Mouse (Mus musculus) T-helper 1 cell (primary cell): ENCODE results near the gene Cdip1.

Experiments used
- in situ Hi-C: fragments of 300-600 bp; cut with MboI, MseI; formaldehyde crosslinking; loops from one replicate; pipeline ENCODE4 v1.15.1; 2025; ENCODE audit warnings: high pct_unique_total_duplicates

Cdip1 gene

DNA sequence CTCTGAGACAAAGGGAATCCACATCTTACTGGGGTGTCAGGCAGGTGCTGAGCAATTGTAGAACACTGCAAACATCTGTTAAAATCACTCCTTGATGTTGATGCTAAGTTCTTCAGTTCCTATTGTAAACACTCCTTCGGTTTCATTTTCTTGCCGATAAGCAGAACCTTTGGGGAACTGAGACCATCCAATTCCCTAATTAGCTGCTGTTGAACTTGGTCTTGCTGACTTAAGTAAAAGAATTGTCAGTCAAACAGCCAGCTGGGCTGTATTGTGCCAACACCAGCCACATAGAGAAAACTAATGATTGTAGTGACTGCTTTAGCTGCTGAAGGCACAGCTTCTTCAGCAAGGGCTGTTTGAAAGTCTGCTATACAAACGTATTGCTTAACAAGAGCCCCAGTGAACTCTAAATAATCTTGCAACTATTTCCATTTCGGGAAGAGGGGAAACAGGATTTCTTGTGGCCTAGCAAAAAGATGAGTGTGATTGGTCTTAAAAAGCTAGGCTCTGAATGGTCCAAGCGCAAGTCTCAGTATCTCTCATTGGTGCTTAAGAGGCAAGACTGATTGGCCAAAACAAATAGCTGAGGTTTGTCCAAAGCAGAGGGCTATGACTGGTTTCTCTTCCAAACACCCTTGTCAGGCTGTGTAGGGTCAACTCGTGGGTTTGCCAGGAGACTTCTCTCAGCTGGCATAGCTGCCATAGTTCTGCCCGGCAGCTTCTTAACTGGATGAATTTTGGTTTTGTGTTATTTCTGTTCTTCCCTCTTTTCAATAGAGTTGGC lies 67.8 kb downstream of the Cdip1 start:
- in situ Hi-C loops, result no loop called here

GRCm38 (mm10) chr16:4718753-4719518 lies 71.2 kb downstream of the Cdip1 start, which contains the start of gene Nmral1:
Gene Nmral1 (minus strand): TSS chr16:4719356.
- in situ Hi-C loops, result no loop called here

DNA sequence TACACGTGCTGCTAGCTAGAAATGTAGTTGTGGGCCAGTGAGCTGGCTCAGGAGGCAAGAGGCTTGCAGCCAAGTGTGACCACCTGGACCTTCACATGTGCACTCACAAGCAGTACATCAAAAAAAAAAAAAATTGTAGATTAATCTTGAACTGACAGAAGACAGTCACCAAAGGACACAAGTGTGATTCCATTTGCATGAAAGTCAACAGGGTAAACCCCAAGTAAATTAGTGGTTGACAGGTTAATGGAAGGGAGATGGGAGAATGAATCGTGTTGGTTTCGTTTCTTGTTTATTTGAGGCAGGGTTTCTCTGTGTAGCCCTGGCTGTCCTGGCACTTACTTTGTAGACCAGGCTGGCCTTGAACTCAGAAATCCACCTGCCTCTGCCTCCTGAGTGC lies 72.2 kb downstream of the Cdip1 start:
- in situ Hi-C loops, result no loop called here

DNA sequence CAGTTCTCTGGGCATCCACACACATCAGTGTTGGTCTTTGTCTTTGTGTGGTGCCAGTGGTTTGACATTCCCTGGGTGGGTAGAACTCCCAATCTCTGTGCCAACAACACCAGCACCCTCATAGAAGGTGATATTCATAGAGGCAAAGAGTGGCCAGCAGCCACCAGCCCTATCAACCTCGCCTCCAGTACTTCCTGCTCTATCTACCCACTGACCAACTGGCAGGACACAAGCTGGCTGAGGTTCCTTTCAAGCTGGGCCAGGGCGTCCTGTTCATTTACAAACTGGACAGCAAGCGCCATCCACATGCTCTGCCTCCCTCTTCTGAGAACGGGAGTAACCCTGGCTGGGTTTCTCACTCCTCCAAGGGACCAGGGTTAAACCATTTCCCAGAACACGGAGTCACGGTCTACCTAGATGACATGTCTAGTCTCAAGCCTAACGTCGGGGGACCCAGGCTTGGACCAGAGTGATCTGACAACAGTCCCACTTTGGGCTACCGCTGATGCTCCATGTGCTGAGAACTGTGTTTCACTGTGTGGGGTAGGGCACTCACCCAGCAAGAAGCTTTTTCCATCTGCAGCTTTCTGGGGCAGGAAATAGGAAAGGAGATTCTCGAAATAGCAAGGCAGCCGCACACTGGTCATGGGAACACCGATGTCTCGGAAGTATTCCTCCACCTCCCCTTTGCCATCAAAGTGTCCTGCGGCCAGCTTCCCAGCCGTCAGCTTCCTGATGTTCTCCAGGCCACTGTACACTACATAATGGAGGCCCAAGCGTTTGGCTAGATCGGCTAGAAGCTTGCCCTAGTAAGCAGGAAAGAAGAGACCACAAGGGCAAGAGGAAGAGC lies 76.0 kb downstream of the Cdip1 start:
- in situ Hi-C loops, result no loop called here

DNA sequence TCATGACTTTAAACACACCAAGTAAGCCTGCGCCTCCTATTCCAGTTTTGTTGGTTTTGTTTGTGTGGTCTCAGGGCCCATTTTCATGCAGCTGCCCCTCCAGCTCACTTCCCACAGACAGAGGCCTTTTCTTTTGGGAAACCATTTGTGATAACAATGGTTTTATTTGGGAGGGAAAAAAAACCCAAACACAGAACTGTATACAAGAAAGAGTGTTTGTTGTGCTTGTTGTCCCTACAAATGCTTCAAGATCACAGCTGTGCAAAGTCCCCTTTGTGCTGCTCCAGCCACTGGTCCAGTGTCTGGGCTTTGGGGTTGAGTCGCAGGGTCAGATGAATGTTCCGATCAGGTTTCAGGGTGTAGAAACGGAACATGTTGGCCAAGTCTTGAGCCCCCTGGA lies 78.9 kb downstream of the Cdip1 start:
- in situ Hi-C loops, result no loop called here

DNA sequence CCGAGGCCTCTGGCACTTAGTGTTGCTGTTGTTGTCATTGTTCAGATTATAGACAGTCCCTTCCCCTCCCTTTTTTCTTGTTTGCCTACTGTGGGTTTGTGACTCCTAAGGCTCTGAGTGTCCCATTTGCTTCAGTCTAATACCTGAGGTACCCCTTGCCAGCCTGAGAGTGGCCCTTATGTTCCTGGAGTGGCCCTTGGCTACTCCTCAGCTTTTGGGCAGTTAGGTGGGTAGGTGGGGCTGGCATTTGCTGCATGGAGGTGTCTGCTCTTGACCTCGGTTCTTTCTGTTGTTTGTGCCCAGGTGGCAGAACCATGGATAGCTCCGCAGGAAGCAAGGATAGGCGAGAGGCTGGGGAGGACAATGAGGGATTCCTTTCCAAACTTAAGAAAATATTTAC lies 84.6 kb downstream of the Cdip1 start:
- in situ Hi-C loops, result no loop called here

DNA sequence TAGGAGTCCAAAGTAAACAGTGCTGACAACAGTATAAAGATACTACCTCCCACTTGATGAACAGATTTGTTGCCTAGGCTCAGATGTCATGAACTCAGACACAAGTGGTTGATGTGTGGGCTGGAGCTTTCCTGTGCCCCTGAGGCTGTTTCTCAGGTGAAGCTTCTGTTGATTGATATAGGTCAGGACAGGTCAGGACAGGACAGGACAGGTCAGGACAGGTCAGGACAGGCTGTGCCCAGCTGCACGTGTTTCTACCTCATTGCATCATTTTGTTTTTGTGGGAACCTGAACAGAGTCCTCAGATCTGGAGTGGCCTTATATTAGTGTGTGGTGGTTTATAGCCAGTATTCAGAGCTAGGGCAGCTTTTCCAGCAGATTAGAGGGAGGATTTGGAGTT lies 87.4 kb downstream of the Cdip1 start:
- in situ Hi-C loops, result no loop called here

- in situ Hi-C loops, result no loop called here
Observed at GRCm38 (mm10) chr16:4701211-4701610, 88.9 kb downstream of the Cdip1 start.
